Mouse (Mus musculus) adrenal gland, adult 18-20 months (tissue): Measurements from ENCODE around the gene Knop1. TPM values are rescaled to one million over a fixed set of nuclear protein-coding genes. Genes with fewer than 3 reads are reported as not detected.

Experiments
- DNase-seq, 2 experiments: peaks; one replicate each; pipeline ENCODE4 v3.0.0; 2021 to 2022; ENCODE audit warnings: low spot score in 2 of 2
- total RNA-seq, 2 experiments: library from RNA; stranded (reverse); gene quantifications; 1 replicate in 1 of 2; 2 replicates in 1 of 2; pipeline ENCODE4 v1.2.3; 2021

The Knop1 gene
- total RNA-seq, 2 experiments from 2014 or later: 45.1 to 78.7 TPM

DNA sequence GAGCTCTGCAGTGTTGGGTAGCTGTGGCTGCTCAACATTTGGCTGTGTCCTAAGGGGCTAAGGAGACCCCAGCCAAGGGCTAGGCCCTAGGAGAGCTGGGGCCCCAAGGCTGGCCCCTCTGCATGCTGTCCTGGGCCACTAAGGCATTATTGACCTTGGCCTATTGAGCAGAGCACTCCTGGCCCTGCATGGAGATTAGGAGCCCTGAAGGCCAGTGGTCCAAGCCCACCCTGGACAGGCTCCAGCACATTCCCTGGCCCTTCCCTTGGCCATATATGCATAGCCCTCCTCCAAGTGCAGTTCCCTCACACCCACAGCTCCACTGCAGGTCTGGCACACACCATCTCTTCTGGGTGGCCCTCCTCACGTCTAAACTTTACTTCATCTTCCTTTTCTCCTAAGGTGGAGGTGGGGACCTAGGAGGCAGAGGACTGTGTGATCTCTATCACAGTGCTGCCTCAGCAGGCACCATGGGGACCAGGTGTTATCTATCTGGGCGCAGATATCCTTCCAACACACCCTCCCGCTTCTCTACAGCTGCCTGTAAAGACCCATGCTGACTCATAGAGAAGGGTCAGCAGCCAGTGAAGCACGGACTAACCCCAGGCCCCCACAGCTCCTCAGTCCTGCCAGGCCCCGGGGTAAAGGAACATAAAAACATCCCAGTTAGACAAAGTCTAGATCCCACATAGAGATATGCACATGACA, 6.4 kb downstream of the Knop1 start:
- no peak for DNase-seq

DNA sequence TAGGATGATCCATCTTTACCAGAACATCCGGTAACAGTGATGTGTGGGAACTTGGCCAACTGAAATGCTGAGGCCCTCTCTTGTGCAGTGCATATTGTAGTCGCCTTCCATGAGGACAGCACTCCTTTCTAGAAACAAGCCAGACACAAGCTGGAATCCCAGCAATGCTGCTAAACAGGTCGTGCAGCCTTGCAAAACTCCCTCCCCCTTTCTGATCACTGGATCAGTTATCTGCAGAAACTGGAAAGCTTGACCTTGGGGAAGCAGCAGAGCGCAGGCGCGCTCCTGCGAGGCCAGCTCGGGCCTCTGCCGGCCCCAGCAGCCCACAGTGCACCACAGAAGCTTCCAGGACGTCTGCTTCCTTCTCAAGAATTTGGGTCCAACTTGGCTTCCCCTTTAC, 7.3 kb downstream of the Knop1 start:
- DNase-seq: peak in 1 of 2 experiments; percentile 33

DNA sequence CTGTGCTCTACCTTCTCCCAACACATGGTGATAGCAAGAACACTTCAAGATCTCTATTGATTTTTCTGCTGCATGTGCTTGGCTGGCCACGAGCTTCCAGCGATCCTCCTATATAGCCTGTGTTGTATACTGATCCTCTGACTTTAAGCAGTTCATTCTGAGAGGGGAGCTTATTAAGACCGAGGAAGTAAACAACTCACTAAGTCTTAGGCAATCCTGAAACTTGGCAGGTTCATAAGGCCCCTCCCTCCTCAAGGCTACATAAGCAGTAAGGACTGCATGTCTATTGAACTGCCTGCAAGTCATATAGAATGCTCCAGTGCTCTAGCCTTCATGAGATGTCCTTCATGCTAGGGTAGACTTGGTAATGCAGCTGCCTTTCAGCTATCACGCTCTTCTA, 9.7 kb downstream of the Knop1 start:
- no peak for DNase-seq

DNA sequence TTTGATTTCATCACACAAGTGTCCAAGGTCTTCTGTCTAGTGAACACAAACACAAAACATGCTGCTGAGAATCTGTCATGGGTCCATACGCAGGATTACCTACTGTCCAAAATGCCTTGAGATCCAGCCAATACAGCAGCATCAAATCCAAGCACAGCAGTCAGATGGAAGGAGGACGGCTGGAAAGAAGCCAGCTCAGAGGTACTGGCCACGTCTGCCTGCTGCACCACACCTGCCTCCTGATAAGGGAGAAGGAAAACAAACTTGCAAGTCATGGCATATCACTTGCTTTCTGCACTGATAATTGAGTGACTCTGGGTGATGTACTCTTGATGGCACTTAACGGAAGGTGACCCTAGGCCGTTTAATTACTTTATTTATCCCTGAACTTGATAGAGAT, 10.9 kb downstream of the Knop1 start:
- no peak for DNase-seq

DNA sequence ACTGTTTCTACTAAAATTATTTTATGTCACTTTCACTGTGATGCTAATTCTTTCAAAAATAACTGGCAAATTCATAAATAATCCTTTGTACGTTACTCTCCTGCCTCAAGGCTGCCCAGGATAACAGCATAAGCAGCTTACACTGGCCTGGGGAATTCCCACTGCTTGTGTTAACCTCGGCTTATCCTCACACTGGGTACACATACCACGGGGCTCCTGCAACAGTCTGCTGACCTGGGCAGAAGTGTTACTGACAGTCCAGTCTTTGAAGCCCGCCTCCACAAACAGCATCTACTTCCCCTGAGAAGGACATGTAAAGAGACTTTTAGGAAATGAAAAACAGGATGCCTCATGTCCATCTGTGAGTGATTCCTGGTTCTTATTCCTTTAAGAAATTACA, 13.1 kb downstream of the Knop1 start:
- no peak for DNase-seq

DNA sequence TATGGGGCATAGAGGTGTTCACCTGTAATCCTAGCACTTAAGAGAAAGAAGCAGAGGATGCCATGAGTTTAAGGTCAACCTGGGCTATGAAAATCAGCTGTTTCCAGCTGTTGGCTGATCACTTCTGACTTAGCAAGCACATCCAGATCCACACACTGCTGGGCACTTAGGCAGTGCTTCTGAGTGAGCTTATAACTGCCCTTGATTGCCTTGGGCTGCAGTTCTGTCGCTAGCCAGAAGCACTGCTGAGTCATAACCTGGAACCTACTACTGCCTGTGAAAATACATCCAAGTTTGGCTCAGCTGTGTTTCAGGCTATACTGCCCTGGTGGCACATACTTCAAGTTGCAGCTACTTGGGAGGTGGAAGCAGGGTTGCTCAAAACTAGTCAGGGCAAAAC, 14.3 kb downstream of the Knop1 start:
- no peak for DNase-seq

DNA sequence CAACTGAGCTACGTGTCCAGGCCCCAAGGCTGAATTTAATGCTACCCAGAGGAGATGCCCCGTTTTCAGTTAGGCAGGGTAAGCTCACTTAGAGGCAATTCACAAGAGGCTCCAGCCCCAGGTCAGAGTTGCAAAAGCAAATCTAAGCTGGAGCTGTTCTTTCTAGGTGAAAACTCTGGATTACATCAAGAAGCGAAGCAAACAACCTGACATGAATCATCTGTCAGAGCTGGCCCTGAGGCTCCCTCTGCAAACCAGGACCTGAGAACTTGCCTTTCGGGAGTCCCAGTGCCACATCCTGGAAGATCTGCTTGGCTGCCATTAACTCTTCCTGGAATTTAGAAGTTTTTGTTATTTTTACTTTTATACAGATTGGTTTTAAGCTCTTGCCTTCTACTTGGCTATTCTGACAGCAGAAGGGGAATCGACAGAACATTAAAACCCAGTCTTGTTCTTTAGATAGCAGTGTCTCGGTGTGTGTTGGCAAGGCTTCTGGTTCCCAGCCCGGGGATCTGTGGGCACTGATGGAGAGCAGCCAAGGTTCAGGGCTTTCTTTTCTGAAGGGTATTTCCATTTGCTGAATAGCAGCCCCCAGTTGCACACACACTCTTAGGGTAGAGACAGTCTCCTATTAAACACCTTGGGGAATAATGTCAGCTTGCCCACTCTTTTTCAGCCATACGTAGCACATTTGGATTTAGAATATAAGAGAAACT, 14.9 kb downstream of the Knop1 start:
- no peak for DNase-seq

DNA sequence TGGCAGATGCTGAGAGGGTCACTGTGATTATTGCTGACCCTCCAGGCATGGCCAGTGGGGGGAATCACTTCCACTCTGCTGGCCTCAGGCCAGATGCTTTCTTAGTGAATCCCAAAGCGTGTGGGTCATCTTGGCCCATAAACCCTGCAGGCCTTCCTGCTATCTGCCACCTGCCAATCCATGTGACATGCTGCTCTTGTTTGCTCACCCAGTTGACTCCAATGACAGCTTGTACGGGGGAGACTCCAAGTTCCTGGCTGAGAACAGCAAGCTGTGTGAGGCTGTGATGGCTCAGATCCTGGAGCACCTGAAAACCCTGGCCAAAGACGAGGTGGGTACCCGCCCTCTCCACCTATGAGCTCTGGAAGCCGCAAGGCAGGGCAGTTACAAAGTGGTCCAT, 18.2 kb downstream of the Knop1 start:
- DNase-seq: no peak

DNA sequence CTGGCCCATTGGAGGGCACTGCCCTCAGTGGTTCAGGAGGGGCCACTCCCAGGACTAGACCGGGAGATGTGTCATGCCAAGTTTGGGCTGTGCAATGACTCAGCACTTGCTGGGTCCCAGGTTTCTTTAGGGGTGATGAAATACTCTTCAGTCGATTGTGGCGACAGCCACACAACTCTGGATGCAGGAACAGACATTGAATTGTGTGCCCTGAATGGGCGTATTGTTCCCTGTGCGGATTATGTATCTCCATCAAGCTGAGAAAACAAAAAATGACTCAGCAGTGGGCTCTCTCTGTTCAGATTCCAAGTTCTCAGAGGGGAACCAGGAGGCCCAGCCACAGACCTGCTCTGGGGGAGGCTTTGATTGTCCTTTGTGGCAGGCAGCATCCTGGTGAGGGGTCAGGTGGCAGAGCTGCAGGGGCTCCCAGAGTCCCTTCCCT, 28.1 kb downstream of the Knop1 start:
- DNase-seq: no peak

DNA sequence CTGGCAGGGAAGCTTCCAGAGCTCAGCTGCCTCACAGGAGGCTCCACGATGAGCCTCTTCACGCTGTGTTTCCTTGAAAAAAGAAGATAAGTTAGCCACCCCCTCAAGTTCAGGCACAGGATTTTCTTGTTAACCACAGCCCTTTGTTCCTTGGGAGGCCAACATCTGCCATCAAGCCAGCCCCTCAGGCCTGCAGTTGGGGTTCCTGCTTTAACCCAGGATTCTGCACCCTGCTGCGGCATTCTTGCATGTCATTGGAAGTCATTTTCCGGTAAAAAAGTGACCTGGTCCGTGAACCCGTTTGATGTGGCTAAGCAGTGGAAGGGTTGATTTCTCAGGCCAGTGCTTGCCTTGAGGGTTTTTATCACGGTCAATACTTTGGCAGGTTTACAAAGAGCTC, 31.6 kb downstream of the Knop1 start:
- no peak for DNase-seq

DNA sequence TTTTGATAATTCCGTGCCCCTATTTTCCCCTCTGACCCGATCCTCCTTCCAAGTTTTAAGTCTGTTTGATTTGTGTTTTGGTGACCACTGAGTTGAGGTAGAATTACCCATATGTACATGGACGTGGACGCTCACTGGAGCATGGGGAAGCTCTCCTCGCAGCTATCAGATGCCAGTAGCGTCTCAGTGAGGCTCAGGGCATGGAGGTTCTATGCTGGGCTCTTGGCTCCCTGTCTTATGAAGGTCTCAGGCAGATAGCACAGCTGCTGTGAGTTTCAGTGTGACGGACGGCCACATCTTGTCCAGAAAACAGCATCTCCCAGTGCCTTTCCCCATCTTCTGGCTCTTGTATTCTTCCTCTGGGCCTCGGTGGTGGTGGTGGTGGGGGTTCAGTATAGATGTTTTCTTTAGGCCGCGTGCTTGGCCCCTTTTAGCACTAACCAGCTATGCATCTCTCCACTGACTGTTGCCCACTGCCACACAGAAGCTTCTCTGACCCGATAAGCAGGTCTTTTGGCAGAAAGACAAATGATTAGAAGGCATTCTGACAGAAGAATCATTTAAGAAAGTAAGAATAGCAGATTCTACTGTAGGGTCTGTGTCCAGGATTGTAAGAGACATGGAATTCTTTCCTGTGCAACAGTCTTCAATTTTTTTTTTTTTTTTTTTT, 34.0 kb downstream of the Knop1 start:
- DNase-seq: no peak

DNA sequence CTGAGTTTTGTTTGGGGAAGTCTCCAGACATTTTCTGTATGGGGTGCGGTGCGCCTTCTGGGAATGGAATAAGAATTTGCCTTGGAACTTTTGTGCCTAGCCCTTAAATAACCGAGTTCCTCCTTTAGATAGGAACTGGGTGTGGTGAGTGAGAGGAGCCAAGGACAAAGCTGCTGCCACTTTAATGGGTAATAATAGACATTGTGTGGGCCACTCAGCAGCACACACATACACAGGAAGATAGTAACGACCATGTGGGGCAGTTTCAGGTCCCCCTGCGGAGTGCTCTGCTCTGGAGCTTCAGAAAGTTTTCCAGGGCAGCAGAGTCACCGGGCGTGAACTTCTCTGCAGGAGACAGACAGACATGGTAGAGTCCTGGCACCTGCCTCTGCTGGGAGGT, 34.7 kb downstream of the Knop1 start:
- no peak for DNase-seq

DNA sequence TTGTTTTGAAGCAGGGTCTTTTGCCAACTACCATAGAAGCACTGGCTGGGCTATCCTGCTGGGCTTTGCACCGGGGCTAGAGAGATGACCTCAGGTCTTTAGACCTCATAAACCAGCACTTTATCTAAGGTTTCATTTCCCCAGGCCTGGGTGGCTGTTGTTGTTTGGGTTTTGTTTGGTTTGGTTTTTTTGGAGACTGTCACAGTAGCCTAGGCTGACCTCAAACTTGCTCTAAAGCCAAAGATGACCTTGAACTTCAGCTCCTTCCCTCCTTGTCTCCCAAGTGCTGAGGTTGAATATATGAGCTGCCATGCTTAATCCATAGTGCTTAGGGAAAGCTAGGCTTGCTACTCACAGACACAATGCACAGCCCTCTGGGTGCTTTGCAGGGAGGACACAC, 36.4 kb downstream of the Knop1 start:
- DNase-seq: no peak

DNA sequence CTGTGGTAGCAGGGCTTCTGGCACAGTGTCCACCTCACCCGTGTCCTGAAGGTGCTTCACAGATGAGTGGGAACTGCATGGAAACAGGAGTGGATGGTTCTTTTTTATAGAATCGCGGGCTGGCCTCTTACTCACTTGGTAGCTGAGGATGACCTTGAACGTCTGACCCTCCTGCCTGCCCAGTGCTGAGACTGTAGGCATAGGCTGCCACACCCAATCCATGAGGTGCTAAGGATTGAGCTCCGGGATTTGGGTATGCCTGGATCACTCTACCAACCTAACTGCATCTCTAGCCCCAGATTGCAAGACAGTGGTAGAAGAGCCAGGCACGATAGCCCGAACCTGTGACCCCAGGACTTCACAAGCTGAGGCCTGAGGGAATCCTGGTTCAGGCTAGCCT, 38.3 kb downstream of the Knop1 start:
- DNase-seq: no peak

DNA sequence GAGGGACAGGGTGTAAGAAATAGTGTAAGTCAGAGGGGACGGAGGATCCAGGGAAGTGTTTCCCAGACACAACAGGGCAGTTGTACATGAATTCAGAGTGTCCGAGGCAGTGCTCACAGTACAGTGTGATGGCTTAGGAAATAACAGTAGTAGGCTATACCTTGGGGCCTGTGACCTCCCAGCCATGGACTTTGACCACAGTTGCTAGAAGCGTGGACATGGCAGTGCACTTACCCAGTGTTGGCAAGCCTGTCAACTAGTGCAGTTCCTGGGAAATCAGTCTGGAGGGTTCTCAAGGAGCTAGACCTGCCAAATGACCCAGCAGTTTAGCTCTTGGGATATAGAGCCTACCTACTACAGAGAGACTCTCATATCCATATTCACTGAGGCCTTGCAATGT, 39.8 kb downstream of the Knop1 start:
- no peak for DNase-seq

DNA sequence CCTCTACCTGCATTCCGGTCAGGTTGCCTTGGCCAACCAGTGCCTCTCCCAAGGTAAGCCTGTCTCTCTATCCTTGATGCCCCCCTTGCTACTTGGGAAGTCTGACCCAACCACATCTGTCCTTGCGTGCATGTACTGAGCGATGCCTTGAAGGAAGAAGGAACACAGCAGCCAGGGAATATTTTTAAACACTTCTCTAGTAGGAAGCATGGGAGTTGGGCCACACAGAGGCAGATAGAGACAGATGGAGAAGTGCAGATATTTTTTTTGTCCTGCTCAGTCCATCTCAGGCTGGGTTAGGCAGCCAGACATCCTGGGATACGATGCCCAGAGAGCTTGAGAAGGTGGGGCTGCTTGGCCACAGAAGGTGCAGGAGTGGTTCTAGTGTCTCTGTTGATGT, 42.5 kb downstream of the Knop1 start:
- DNase-seq: no peak

DNA sequence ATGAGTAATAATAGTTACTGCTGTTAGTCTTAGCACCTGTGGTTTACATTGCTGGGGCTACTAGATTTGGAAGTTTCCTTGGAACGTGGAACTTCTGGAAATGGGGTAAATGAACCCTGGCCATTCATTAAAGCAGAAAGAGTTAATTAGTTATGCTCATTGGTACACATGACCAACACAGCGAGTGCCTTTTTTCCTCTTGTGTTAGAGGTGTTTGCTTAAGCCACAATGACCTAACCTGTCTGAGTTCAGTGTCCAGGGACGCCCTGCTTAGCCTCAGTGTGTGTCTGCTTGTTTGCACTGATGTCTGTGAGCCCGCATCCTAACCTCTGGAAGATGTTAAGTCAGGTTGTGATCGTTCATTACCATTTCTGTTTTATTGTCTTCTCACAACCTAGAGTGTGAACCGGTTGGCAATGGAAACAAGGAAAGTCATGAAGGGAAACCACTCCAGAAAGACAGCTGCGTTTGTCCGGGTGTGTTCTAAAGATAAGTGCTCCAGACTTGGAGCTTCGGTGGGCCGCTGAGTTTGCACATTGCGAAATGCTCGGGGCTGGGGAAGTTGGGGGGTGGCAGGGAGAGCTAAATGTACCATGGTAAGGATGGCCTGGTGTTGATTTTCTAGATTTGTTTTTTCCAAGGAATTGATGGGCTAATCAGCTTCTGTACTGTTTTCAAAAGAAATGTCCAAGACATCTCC, 44.5 kb downstream of the Knop1 start:
- no peak for DNase-seq

DNA sequence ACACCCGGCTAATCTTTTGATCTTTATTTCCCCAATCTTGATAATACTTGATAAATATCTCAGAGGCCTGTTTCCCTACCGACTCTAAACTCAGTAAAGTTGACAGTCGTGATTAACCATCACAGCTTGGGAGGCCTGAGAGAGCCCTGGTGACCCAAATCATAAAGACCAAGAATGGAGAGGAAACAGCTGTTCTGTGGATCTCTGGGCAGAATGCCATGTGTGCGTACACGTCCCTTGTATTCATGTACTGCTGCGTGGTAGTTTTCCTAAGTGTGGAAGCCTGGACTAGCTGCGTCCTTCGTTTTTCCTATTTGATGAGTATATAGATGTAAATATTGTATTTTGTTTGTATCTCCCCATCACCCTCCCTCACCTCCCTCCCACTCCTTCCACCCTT, 48.2 kb downstream of the Knop1 start:
- DNase-seq: no peak

DNA sequence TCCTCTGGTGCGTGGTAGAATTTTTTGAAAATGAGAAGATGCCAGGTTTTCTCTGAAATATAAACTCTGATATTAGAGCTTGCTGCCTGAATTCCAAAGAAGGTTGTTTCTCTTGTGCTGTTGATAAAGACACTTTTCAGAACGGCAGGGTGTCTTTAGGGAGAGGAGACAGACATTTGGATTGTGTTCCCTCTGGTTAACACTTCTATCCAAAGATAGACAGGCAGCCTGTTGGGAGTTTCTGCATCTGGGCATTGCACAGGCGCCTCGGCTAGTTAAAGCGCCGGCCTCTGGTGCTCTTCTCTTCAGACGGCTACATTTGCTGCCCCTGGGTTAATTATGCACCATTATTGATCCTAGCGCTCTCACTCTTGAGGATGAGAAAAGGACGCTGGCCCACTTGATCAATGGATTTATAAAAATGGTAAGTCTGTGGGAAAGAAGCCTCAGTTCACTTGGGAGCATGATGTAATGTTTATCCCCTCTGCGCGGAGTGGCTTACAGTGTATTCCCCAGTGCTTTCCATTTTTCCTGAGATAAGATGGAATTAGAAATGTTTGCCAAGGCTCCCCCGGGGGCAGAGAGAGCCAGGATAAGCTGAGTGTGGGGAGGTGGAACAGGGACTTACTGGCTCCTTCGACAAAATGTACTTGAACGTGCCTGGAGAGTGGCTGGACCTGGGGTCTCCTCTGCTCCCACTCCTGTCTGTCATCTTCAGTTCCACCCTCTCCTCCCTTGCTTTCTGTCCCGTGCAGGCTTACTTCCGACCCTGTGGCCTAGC, 49.2 kb downstream of the Knop1 start:
- no peak for DNase-seq

DNA sequence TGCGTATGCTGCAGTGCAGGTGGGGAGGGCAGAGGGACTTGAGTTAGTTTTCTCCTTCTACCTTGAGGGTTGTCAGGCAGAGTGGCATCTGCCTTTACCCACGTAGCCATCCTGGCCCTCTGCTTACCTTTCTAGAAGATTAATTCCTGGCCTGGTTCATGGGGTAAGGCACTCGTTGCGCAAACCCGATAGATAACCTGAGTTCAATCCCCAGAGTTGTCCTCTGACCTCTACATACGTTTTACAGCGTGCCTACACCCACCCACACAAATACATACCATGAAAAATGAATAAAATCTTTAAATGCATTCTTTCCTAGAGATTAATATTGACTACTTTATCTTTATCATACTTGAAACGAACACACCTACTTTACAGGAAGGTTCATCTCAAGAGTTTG, 52.6 kb downstream of the Knop1 start:
- DNase-seq: no peak

DNA sequence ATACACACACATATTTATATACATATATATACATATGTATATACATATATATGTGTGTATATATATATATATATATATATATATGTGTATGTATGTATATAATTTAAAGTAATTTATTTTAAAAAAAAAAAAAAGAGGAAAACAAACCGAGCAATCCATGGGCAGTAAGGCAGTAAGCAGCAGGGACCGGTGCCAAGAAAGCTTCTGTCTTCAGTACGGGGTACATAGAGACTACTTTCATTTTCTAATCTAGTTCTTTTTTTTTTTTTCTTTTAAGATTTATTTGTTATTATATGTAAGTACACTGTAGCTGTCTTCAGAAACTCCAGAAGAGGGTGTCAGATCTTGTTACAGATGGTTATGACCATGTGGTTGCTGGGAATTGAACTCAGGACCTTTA, 54.3 kb downstream of the Knop1 start:
- DNase-seq: no peak
